Mouse (Mus musculus) kidney, postnatal 0 days (tissue): ENCODE results near the gene Casc3. TPM values are rescaled to one million over a fixed set of nuclear protein-coding genes. Genes with fewer than 3 reads are reported as not detected.

Source experiments
- ATAC-seq: fragments of 200-750 bp; cut with Nextera tagmentation; replicated peaks from 2 replicates; pipeline ENCODE4 v1.8.0; 2017; ENCODE audit warnings: low read depth, moderate number of reproducible peaks, moderate TSS enrichment, moderate library complexity; ENCODE audit not compliant: low FRiP score
- DNase-seq: peaks from one replicate; pipeline ENCODE4 v3.0.0-alpha.2; 2016; ENCODE audit warnings: low spot score
- H3K27ac ChIP-seq: fragments of 300-500 bp; sonication (generic); 2 replicates; pipeline ENCODE4 v1.5.1; 2014; ENCODE audit warnings: mild to moderate bottlenecking
- H3K27me3 ChIP-seq: fragments of 300-500 bp; sonication (generic); 2 replicates; pipeline ENCODE4 v1.6.1; 2014; ENCODE audit warnings: low read length, mixed read lengths; ENCODE audit not compliant: insufficient read depth
- H3K36me3 ChIP-seq: fragments of 300-500 bp; sonication (generic); 2 replicates; pipeline ENCODE4 v1.6.1; 2014; ENCODE audit warnings: low read length, mixed read lengths; ENCODE audit not compliant: insufficient read depth
- H3K4me1 ChIP-seq: fragments of 300-500 bp; sonication (generic); replicated peaks from 2 replicates; pipeline ENCODE4 v1.6.1; 2014; ENCODE audit warnings: antibody characterized with exemption, low read length, mixed read lengths; ENCODE audit not compliant: insufficient read depth
- H3K4me2 ChIP-seq: fragments of 300-500 bp; sonication (generic); 2 replicates; pipeline ENCODE4 v1.6.1; 2014; ENCODE audit warnings: mild to moderate bottlenecking, low read length, moderate library complexity, mixed read lengths
- H3K4me3 ChIP-seq: fragments of 300-500 bp; sonication (generic); replicated peaks from 2 replicates; pipeline ENCODE4 v1.5.1; 2014; ENCODE audit warnings: low read depth, low read length
- H3K9ac ChIP-seq: fragments of 300-500 bp; sonication (generic); 2 replicates; pipeline ENCODE4 v1.6.1; 2014; ENCODE audit warnings: low read depth, low read length
- H3K9me3 ChIP-seq: fragments of 300-500 bp; sonication (generic); replicated peaks from 2 replicates; pipeline ENCODE4 v1.6.1; 2016; ENCODE audit warnings: low read length, inconsistent platforms, mixed read lengths
- CTCF ChIP-seq: IDR thresholded peaks from 2 replicates; pipeline ENCODE4 v1.5.1; 2016; ENCODE audit warnings: antibody characterized with exemption, low read depth, mild to moderate bottlenecking, moderate library complexity
- WGBS: fragments of 180-500 bp; shearing (Covaris S2); extraction: QIAGEN DNeasy Blood & Tissue Kit; methylation state at CpG from one replicate; pipeline ENCODE4 v1.1.7; 2014; 5-methylcytosine and 5-hydroxymethylcytosine counted together
- polyA plus RNA-seq: library from polyadenylated mRNA; unstranded; fragments of >200 nt; fragmentation: Nextera tagmentation; extraction: Ambion mirVana; gene quantifications from 2 replicates; pipeline ENCODE4 v1.2.1, GENCODE M21; 2015

Casc3 gene
- polyA plus RNA-seq, 1 experiment from 2014 or later = 25.7 TPM

- TF ChIP-seq CTCF = no peak
- no peaks in the 10 kb centered on the region for H3K27me3 ChIP-seq
- ATAC-seq = no peak
- H3K4me1 ChIP-seq = 0 out of 2 replicates have a peak, but pooled peaks cover 5% of the 10 kb centered on the region
- WGBS = 67% methylated on average over 26 of the region's 26 CpGs
- H3K4me3 ChIP-seq = no peak overlapping the region
- DNase-seq = no peak
- H3K4me2 ChIP-seq = no peak overlapping the region
- no peak overlapping the region for H3K9ac ChIP-seq
- H3K36me3 ChIP-seq = no peaks in the 10 kb centered on the region
- no peaks in the 10 kb centered on the region for H3K9me3 ChIP-seq
- H3K27ac ChIP-seq = no peak overlapping the region
These were observed 45.7 kb downstream of the Casc3 start for GRCm38 (mm10) chr11:98850100-98851093.

- H3K27ac ChIP-seq = no peak overlapping the region
- TF ChIP-seq CTCF = no peak
- WGBS = 91% methylated on average over 8 of the region's 8 CpGs
- H3K4me1 ChIP-seq = 0 out of 2 replicates have a peak, but pooled peaks cover 4% of the 10 kb centered on the region
- H3K36me3 ChIP-seq = no peaks in the 10 kb centered on the region
- DNase-seq (no peak), ATAC-seq (no peak)
- no peaks in the 10 kb centered on the region for H3K27me3 ChIP-seq
- no peak overlapping the region for H3K4me3 ChIP-seq
- H3K9me3 ChIP-seq = no peaks in the 10 kb centered on the region
- H3K4me2 ChIP-seq = no peak overlapping the region
- H3K9ac ChIP-seq = no peak overlapping the region
These were observed 49.4 kb downstream of the Casc3 start for GRCm38 (mm10) chr11:98854116-98854515.

- Histone ChIP-seq H3K27me3 (no peaks in the 10 kb centered on the region), H3K4me2 (no peak overlapping the region), H3K4me3 (no peak overlapping the region), H3K36me3 (no peaks in the 10 kb centered on the region), H3K4me1 (no peaks in the 10 kb centered on the region), H3K9ac (no peak overlapping the region), H3K27ac (no peak overlapping the region), H3K9me3 (no peaks in the 10 kb centered on the region)
- TF ChIP-seq CTCF = no peak
- 88% methylated on average over 2 of the region's 2 CpGs for WGBS
- DNase-seq (no peak), ATAC-seq (no peak)
These were observed 50.0 kb downstream of the Casc3 start for GRCm38 (mm10) chr11:98854659-98855058.

GRCm38 (mm10) chr11:98858759-98859731 lies 54.3 kb downstream of the Casc3 start:
- peak; percentile 93 for TF ChIP-seq CTCF
- WGBS = 32% methylated on average over 14 of the region's 14 CpGs
- ATAC-seq = no peak; the same call in 1 of the 2 replicates
- Histone ChIP-seq H3K4me3 (no peak overlapping the region), H3K27ac (no peak overlapping the region), H3K27me3 (no peaks in the 10 kb centered on the region), H3K9me3 (no peaks in the 10 kb centered on the region), H3K36me3 (no peaks in the 10 kb centered on the region), H3K9ac (no peak overlapping the region), H3K4me1 (0 out of 2 replicates have a peak, but pooled peaks cover 6% of the 10 kb centered on the region), H3K4me2 (no peak overlapping the region)
- peak; percentile 94 for DNase-seq

- ATAC-seq = peak; percentile 90
- DNase-seq = peak; percentile 98
- Histone ChIP-seq H3K9ac (peak within 1 kb of the TSS; percentile 69), H3K27ac (peak within 1 kb of the TSS; percentile 89), H3K4me2 (peak within 1 kb of the TSS; percentile 75), H3K27me3 (no peaks in the 10 kb centered on the region), H3K36me3 (peaks cover 11% of the 10 kb centered on the region; the same call in 1 of the 2 replicates), H3K4me1 (0 out of 2 replicates have a peak, but pooled peaks cover 6% of the 10 kb centered on the region), H3K9me3 (no peaks in the 10 kb centered on the region), H3K4me3 (peak within 1 kb of the TSS; percentile 60)
- TF ChIP-seq CTCF = peak; percentile 80
- WGBS = 6% methylated on average over 39 of the region's 41 CpGs
These were observed 58.5 kb downstream of the Casc3 start, which contains the start of gene Wipf2 for GRCm38 (mm10) chr11:98863028-98863750. Gene Wipf2, plus strand, starts transcription at chr11:98863638.
